Mouse (Mus musculus) forebrain, postnatal 0 days (tissue): ENCODE data around the gene Eif4a1. TPM values are rescaled to one million over a fixed set of nuclear protein-coding genes. Genes with fewer than 3 reads are reported as not detected.

Experiments used
- ATAC-seq: fragments of 200-750 bp; cut with Nextera tagmentation; 2 replicates; pipeline ENCODE4 v1.8.0; 2017; ENCODE audit warnings: mild to moderate bottlenecking, moderate library complexity
- DNase-seq: peaks from one replicate; pipeline ENCODE4 v3.0.0-alpha.2; 2015
- H3K27ac ChIP-seq: fragments of 300-500 bp; sonication (generic); 2 replicates; pipeline ENCODE4 v1.5.1; 2014; ENCODE audit warnings: low read depth, mild to moderate bottlenecking, antibody characterized with exemption, low read length, moderate library complexity, mixed read lengths
- H3K27me3 ChIP-seq: fragments of 300-500 bp; sonication (generic); 2 replicates; pipeline ENCODE4 v1.6.1; 2014; ENCODE audit warnings: mild to moderate bottlenecking, low read length, mixed read lengths; ENCODE audit not compliant: insufficient read depth
- H3K36me3 ChIP-seq: fragments of 300-500 bp; sonication (generic); 2 replicates; pipeline ENCODE4 v1.6.1; 2014; ENCODE audit warnings: mild to moderate bottlenecking, moderate library complexity; ENCODE audit not compliant: insufficient read depth
- H3K4me1 ChIP-seq: fragments of 300-500 bp; sonication (generic); 2 replicates; pipeline ENCODE4 v1.6.1; 2014; ENCODE audit warnings: antibody characterized with exemption; ENCODE audit not compliant: insufficient read depth
- H3K4me2 ChIP-seq: fragments of 300-500 bp; sonication (generic); 2 replicates; pipeline ENCODE4 v1.6.1; 2014; ENCODE audit warnings: low read depth, mild to moderate bottlenecking, moderate library complexity
- H3K4me3 ChIP-seq: fragments of 300-500 bp; sonication (generic); 2 replicates; pipeline ENCODE4 v1.5.1; 2014; ENCODE audit warnings: low read depth, low read length, mixed read lengths
- H3K9ac ChIP-seq: fragments of 300-500 bp; sonication (generic); 2 replicates; pipeline ENCODE4 v1.6.1; 2014; ENCODE audit warnings: mild to moderate bottlenecking
- H3K9me3 ChIP-seq: fragments of 300-500 bp; sonication (generic); 2 replicates; pipeline ENCODE4 v1.6.1; 2016; ENCODE audit warnings: low read length
- CTCF ChIP-seq: sonication (generic); IDR thresholded peaks from 2 replicates; pipeline ENCODE4 v1.5.1; 2016; ENCODE audit warnings: antibody characterized with exemption, control low read depth, low read depth
- WGBS: fragments of 180-500 bp; shearing (Covaris S2); extraction: QIAGEN DNeasy Blood & Tissue Kit; methylation state at CpG from one replicate; pipeline ENCODE4 v1.1.7; 2014; 5-methylcytosine and 5-hydroxymethylcytosine counted together
- polyA plus RNA-seq: library from polyadenylated mRNA; unstranded; fragments of >200 nt; fragmentation: Nextera tagmentation; extraction: Ambion mirVana; gene quantifications from 2 replicates; pipeline ENCODE4 v1.2.1, GENCODE M21; 2015
- total RNA-seq: library from RNA; depleted of rRNA; stranded (reverse); fragments of >200 nt; gene quantifications from 2 replicates; pipeline ENCODE4 v1.2.3, GENCODE M21; 2014

Gene Eif4a1
- total and polyA plus RNA-seq, 2 experiments from 2014 or later = 614 to 1,003 TPM

- no peak for TF ChIP-seq CTCF
- WGBS = 77% methylated on average over 7 of the region's 7 CpGs
- peaks cover 14% of the 10 kb centered on the region for H3K4me1 ChIP-seq
- H3K9me3 ChIP-seq = no peaks in the 10 kb centered on the region
- H3K27ac ChIP-seq = peak overlapping the region; percentile 84
- peaks cover 3% of the 10 kb centered on the region; the same call in 1 of the 2 replicates for H3K36me3 ChIP-seq
- no peak overlapping the region for H3K9ac ChIP-seq
- H3K4me3 ChIP-seq = no peak overlapping the region
- H3K27me3 ChIP-seq = no peaks in the 10 kb centered on the region
- ATAC-seq = no peak
- no peak for DNase-seq
- no peak overlapping the region for H3K4me2 ChIP-seq
Observed at GRCm38 (mm10) chr11:69683576-69683975, 11.4 kb upstream of the Eif4a1 start.

- DNase-seq (peak; percentile 96), ATAC-seq (peak; percentile 30)
- Histone ChIP-seq H3K36me3 (peaks cover 9% of the 10 kb centered on the region; the same call in 1 of the 2 replicates), H3K27ac (peak overlapping the region; percentile 84), H3K27me3 (no peaks in the 10 kb centered on the region), H3K4me2 (peak overlapping the region; percentile 82), H3K9me3 (no peaks in the 10 kb centered on the region), H3K4me1 (peaks cover 14% of the 10 kb centered on the region), H3K9ac (0 out of 2 replicates have a peak overlapping the region, but pooled peaks have one; percentile 43), H3K4me3 (peak overlapping the region; percentile 74)
- peak; percentile 96 for TF ChIP-seq CTCF
- WGBS = 8% methylated on average over 12 of the region's 12 CpGs
Observed at GRCm38 (mm10) chr11:69682840-69683533, 10.8 kb upstream of the Eif4a1 start.

GRCm38 (mm10) chr11:69682209-69682839 is 10.1 kb upstream of the Eif4a1 start:
- H3K9me3 ChIP-seq = no peaks in the 10 kb centered on the region
- TF ChIP-seq CTCF = no peak
- 24% methylated on average over 24 of the region's 24 CpGs for WGBS
- H3K36me3 ChIP-seq = peaks cover 14% of the 10 kb centered on the region
- H3K27me3 ChIP-seq = no peaks in the 10 kb centered on the region
- peak overlapping the region; percentile 82 for H3K4me2 ChIP-seq
- DNase-seq (no peak), ATAC-seq (no peak)
- peaks cover 14% of the 10 kb centered on the region for H3K4me1 ChIP-seq
- peak overlapping the region; percentile 84 for H3K27ac ChIP-seq
- peak overlapping the region; percentile 69 for H3K9ac ChIP-seq
- peak overlapping the region; percentile 74 for H3K4me3 ChIP-seq

DNA sequence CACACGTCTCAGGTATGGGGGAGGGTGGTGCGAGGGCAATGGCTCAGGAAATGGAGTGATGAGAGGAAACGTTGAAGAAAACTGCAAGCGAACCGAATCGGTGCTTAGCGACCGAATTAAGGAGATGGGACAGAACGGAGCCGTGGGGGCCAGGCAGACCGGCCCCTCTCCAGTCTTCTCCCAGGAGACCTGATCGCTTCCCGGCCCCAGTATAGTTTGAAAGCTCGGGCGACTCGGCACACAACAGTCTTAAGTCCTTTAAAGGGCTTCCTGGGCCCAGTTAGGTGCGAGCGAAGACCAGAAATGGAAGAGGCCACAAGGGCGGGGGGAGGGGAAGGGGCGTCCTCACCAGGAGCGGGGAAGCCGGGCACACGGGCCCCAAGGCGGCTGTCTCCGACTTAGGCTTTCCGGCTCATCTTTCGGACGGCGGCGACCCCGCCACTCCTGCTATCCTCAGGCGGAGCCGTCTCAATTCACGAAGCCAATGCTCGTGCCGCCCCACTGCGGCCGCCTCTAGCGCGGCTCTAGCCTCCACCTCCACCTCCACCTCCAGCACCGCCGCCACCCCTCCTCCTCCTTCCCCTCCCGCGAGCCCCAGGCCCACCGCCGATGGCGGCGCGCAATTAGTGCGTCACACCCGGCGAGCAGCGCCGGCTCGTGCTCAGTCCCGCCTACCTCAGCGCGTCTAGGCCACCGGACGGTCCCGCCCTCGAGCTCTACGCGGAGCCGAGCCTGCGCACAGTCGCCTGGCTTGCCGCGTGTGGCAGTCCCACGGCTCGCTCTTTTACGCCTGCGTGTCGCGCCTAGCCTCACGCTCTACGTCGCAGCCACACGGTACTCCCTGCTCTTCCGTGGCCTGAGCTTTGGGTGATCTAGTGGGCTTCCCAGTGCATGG is 9.3 kb upstream of the Eif4a1 start, which contains the start of gene Senp3:
Senp3 (minus strand) TSS at position 771 of the 895 bp plus-strand sequence.
- ATAC-seq (peak; percentile 99), DNase-seq (peak; percentile 99)
- no peak for TF ChIP-seq CTCF
- H3K4me2 ChIP-seq = peak within 1 kb of the TSS; percentile 82
- H3K27me3 ChIP-seq = no peaks in the 10 kb centered on the region
- peak within 1 kb of the TSS; percentile 84 for H3K27ac ChIP-seq
- peak within 1 kb of the TSS; percentile 74 for H3K4me3 ChIP-seq
- H3K36me3 ChIP-seq = peaks cover 17% of the 10 kb centered on the region
- H3K9ac ChIP-seq = peak within 1 kb of the TSS; percentile 69
- WGBS = 2% methylated on average over 77 of the region's 80 CpGs
- H3K9me3 ChIP-seq = no peaks in the 10 kb centered on the region
- H3K4me1 ChIP-seq = peaks cover 14% of the 10 kb centered on the region

DNA sequence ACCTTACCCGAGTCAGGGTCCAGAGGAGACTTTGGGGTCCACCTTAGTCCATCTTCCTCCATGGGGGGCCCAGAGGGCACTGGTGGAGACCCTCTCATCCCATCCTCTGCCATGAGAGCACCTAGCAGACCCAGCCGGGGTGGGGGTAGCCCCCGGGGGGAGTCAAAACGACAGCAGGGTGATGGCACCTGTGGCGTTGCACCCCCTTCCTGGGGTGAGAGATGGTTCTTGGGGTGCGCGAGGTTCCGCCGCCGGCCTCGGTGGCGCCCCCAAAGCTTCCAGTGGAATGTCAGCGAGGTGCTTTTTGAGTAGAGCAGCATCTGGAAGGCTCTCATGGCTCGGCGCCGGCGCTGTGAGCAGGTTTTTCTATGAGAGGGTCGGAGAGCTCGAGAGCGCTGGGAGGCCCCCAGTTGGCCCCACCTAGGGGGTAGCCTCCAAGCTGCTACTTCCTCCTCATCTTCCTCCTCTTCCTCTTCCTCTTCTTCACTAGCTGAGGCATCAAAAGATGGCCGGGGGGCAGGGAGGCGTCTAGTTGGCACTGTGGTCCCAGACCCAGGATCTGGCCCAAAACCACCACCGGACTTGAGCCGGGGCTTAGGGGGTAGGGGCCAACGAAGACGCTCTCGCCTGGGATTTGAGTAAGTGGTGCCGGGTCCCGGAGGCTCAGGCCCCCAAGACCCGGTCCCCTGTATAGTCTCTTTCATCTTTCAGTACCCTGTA is 8.1 kb upstream of the Eif4a1 start:
- no peak for ATAC-seq
- no peaks in the 10 kb centered on the region for H3K9me3 ChIP-seq
- H3K9ac ChIP-seq = peak overlapping the region; percentile 69; the same call in 1 of the 2 replicates
- H3K4me3 ChIP-seq = 0 out of 2 replicates have a peak overlapping the region, but pooled peaks have one; percentile 74
- TF ChIP-seq CTCF = no peak
- H3K4me2 ChIP-seq = peak overlapping the region; percentile 82
- no peak overlapping the region for H3K27ac ChIP-seq
- no peaks in the 10 kb centered on the region for H3K27me3 ChIP-seq
- DNase-seq = no peak
- peaks cover 29% of the 10 kb centered on the region for H3K36me3 ChIP-seq
- WGBS = 91% methylated on average over 30 of the region's 30 CpGs
- peaks cover 14% of the 10 kb centered on the region for H3K4me1 ChIP-seq

DNA sequence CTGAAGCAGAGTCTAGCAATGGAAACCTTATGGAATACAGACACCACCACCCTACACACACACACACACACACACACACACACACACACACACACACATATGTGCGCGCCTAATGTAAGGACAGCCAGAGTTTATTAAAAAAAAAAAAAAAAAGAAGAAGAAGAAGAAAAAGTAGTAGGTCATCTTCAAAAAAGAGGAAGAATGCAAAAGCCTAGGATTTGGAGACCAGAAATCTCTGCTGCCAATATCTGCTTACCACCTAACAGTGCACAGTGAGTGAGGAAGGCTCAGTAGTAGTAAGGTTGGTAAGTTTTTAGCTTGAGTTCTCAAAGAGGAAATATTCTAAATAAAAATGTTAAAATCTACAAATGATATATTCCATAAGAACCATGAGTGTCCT is 6.9 kb upstream of the Eif4a1 start:
- Histone ChIP-seq H3K36me3 (peaks cover 40% of the 10 kb centered on the region), H3K9me3 (no peaks in the 10 kb centered on the region), H3K9ac (no peak overlapping the region), H3K27me3 (no peaks in the 10 kb centered on the region), H3K4me2 (no peak overlapping the region), H3K4me1 (peaks cover 14% of the 10 kb centered on the region), H3K27ac (no peak overlapping the region), H3K4me3 (no peak overlapping the region)
- no peak for ATAC-seq
- DNase-seq = no peak
- no peak for TF ChIP-seq CTCF
- 91% methylated on average over 2 of the region's 2 CpGs for WGBS
